Mouse (Mus musculus): ENCODE measurements around the gene Haus2. TPM values are rescaled to one million over a fixed set of nuclear protein-coding genes. Genes with fewer than 3 reads are reported as not detected.

Haus2 gene
- polyA plus RNA-seq (2014; fragmentation: Illumina TruSeq; extraction: RNeasy Lipid Tissue Mini Kit (QIAGEN cat#74804); ENCODE audit: low read depth, low replicate concordance): 11.1 TPM

DNA sequence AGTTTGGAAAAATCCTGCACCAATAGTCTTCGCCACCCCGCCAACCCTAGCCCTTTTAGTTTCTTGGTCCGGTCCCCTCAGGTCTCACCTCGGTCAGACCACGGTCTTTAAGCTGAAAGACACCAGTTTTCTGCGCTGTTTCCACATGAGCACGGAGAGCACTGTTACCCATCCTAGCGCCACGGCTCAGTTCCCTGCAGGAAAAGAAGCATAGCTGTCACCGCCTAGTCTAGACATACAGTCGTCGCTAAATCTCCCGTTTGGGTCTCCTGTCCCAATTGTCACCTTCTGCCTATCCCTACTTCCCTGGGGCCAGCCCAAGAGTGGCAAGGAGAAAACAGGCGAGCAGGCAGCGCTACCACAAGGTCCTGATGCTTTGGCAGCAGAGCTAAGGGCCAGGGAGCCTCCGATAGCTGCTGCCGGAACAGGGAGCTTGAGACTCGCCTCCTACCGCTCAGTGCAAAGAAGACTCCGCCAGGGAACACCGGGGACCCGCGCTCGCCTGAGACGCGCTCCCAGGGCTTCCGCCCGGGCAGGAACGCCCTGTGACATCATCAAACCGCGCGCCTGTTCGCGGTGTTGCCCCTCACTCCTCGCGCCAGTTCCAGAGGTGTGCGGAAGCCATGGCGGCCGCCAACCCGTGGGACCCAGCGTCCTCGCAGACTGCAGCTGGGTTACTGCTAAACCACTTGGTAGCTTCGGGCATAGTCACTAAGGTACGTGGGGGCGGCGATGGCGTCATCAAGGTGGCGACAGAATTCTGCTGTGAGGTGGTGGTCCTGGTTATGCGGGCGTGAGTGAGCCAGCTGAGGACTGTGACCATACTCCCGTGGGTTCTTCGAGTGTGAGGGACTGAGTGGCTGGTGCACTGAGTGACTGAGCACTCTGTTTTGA, at the start of gene Haus2, which contains the start of gene Lrrc57:
Haus2 (plus strand) TSS at position 554 of the 894 bp plus-strand sequence.
Lrrc57 (minus strand) TSS at position 691 of the 894 bp plus-strand sequence.

DNA sequence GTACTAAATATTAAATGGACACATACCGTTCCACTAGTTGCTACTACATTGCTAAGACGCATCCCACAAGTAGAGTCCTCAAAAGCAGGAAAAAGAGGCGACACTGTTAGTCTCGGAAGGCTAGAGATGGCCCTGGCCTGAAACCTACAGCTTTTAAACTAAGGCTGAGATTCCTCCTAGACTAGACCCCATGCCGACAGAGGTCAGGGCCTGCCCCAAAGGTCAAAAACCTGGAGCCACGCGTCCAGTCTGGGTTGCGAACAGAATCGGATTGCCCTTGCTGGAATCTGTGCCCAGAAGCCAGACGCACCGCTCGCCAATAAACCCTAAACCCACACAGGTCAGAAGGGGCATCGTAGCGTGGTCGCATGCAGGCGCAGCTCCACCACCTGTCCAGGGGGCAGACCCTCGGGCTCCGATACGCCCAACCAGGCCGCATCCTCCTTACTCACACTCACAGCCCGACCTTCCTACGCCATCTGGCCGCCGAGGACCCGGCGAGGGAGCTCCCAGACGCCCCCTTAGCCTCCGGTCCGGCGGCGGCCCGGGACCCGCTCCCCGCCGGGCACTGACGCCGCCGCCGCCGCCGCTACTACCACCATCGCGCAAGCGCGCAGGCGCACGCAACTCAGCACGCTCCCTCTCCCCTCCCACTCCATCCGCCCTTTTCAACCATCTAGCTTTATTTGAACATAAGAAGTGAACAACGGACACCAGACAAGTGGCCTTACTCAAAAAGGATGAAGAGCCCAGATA, 45.8 kb upstream of the Haus2 start, which contains the start of gene Zfp106:
Zfp106 (minus strand) TSS at position 609 of the 756 bp plus-strand sequence.

DNA sequence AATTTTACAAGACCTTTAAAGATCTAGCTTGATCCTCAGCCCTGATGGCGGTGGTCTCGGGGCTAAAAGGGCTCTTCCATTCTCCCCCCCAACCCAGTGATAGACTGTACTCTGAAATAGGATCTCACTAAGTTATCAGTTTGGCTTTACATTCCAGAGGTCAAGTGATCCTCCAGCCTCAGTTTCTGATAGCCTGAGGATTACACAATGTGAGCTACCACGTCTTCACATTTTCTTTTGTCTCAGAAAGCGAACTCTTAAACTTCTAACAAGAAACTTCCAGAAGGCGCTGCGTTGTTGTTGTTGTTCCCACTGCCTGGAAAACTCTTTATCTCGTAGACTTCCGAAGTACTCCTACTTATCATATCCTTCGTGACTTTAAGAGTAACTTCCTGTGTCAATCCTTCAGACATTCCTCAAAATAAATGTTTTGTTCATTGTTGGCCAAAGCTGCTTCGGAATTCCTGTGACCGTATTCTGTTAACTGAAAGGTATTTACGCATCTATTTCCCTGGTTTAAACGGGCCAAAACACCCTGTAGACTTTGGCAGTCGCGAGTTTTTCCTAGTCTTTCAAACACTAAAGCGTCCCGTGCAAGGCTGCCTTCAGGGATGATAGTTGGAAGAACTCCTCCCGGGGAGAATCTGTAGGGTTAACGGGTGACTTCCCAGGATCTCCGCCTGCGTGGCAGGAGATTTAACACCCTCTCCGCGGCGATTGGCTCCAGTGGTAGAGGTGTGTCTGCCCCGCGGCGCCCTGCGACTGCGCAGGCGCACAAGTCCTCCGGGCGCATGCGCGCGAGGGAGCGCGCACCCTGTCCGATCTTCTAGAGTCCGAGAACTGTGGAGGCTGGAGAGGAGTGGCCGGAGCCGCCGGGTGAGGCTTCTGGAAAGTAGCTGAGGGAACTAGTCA, 42.0 kb upstream of the Haus2 start, which contains the start of gene Snap23:
Snap23 (plus strand) TSS at position 786 of the 912 bp plus-strand sequence.

DNA sequence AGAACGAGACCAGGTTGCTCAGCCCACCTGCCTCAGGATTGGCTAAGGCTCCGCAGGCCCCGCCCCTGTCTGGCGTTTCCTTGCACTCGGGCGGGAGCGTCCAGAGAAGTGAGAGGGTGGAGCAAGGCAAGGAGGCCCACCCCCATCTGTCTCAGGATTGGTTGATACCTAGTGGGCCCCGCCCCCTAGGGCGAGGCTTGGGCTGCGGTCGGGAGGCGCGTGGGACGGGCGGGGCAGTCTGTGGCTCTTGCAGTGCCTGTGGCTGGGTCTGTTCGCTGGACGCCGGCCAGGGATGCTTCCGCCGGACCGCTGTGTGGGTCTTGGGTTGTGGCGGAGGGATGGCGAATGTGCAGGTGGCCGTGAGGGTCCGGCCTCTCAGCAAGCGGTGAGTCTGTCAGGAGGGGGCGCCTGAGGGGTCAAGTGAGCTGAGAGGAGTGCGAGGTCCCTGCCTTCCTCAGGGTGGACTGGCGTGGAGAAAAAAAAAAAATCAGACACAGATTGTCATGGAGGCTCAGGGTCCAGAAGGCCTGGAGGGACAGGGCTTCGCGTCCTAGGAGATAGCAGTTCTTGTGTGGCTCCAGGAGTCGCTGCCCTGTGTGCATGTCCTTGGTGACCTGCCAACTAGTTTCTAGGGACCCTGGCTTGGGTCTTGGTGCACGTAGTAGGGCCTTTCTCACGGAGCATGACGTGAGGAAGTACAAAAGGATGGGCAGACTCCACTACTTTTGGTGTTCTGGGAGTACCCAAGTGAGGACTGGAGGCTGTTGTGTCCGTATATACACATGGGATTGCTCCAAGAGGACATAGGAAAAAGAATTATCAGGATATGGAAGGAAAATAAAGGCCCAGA, 19.9 kb downstream of the Haus2 start, which contains the start of gene Stard9:
Stard9 (plus strand) TSS at position 236 of the 850 bp plus-strand sequence.

Other genes with a start within 250 kb of the Haus2 start
- gene Ganc, start 205.5 kb upstream of the Haus2 start, polyA plus RNA-seq (2014; fragmentation: Illumina TruSeq; extraction: RNeasy Lipid Tissue Mini Kit (QIAGEN cat#74804); ENCODE audit: low read depth, low replicate concordance): 24.4 TPM
- 27.8 TPM for gene Tmem87a, start 205.3 kb upstream of the Haus2 start, polyA plus RNA-seq (2014; fragmentation: Illumina TruSeq; extraction: RNeasy Lipid Tissue Mini Kit (QIAGEN cat#74804); ENCODE audit: low read depth, low replicate concordance)
- 12.7 TPM for gene Capn3, start 153.4 kb upstream of the Haus2 start, polyA plus RNA-seq (2014; fragmentation: Illumina TruSeq; extraction: RNeasy Lipid Tissue Mini Kit (QIAGEN cat#74804); ENCODE audit: low read depth, low replicate concordance)
- 53.7 TPM for gene Zfp106, start 45.5 kb upstream of the Haus2 start, polyA plus RNA-seq (2014; fragmentation: Illumina TruSeq; extraction: RNeasy Lipid Tissue Mini Kit (QIAGEN cat#74804); ENCODE audit: low read depth, low replicate concordance)
- 35.7 TPM for gene Snap23, start 41.7 kb upstream of the Haus2 start, polyA plus RNA-seq (2014; fragmentation: Illumina TruSeq; extraction: RNeasy Lipid Tissue Mini Kit (QIAGEN cat#74804); ENCODE audit: low read depth, low replicate concordance)
- gene Lrrc57, start 137 bp downstream of the Haus2 start, polyA plus RNA-seq (2014; fragmentation: Illumina TruSeq; extraction: RNeasy Lipid Tissue Mini Kit (QIAGEN cat#74804); ENCODE audit: low read depth, low replicate concordance): 20.5 TPM
- 9.2 TPM for gene Stard9, start 19.7 kb downstream of the Haus2 start, polyA plus RNA-seq (2014; fragmentation: Illumina TruSeq; extraction: RNeasy Lipid Tissue Mini Kit (QIAGEN cat#74804); ENCODE audit: low read depth, low replicate concordance)
- gene Cdan1, start 240.7 kb downstream of the Haus2 start, polyA plus RNA-seq (2014; fragmentation: Illumina TruSeq; extraction: RNeasy Lipid Tissue Mini Kit (QIAGEN cat#74804); ENCODE audit: low read depth, low replicate concordance): 8.6 TPM
- 6.3 TPM for gene Ttbk2, start 241.2 kb downstream of the Haus2 start, polyA plus RNA-seq (2014; fragmentation: Illumina TruSeq; extraction: RNeasy Lipid Tissue Mini Kit (QIAGEN cat#74804); ENCODE audit: low read depth, low replicate concordance)